Mouse (Mus musculus): ENCODE measurements at regions not wholly inside any gene's neighbourhood (a gene's known extent, or its start where the extent isn't known, plus 50 kb on each side); places are given as distances from the start of the nearest gene placed in this dataset.

DNA sequence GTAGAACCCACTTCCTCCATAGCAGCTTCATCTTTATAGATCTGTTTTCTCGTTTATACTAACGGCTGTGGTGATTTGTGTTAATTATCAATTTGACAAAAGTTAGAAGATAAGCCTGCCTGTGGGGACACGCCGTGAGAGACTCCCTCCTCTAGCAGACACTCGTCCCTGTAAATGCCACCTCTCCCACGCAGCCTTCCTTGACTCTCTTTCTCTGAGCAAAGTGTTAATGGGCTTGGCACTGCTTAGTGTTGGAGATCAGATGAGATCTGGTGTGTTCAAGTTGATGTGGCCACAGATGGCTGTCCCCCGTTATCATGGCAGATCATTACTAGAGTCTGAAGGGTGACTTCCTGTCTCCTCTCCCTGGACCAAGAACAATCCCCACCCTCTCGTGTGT, 113.1 kb downstream of the Plxna1 start:
- H3K79me2 ChIP-seq (ENCODE audit: control insufficient read depth, insufficient read depth, low read length, poor library complexity), result no peaks in the 10 kb centered on the region
- H3K4me1 ChIP-seq (ENCODE audit: control insufficient read depth in 1 of 2, insufficient read depth in 2 of 2, low read length in 2 of 2), result 0 out of 4 replicates have a peak, but pooled peaks cover 0 to 3% of the 10 kb centered on the region in 2 experiments
- no peak overlapping the region for H3K27ac ChIP-seq (ENCODE audit: control insufficient read depth, low read depth, low read length)
- H3K9ac ChIP-seq (ENCODE audit: control insufficient read depth, low read depth, low read length, poor library complexity, severe bottlenecking), result no peak overlapping the region
- no peak overlapping the region for H3K4me3 ChIP-seq (ENCODE audit: control insufficient read depth in 1 of 2, insufficient read depth in 1 of 2, low read depth in 2 of 2, low read length in 2 of 2)
- H3K9me3 ChIP-seq (replicated peaks; ENCODE audit: insufficient read depth, low read length), result no peaks in the 10 kb centered on the region
- no peak for DNase-seq (ENCODE audit: low read depth, low spot score)
- no peak for TF ChIP-seq JUND (IDR thresholded peaks at IDR 0.05; ENCODE audit: low read depth, low read length)
- TF ChIP-seq E2F4 (IDR thresholded peaks at IDR 0.05; ENCODE audit: borderline replicate concordance, low read depth, low read length), result no peak
- no peak for TF ChIP-seq MYC (IDR thresholded peaks at IDR 0.05; ENCODE audit: low read depth, low read length)
- no peak for TF ChIP-seq POLR2AphosphoS2 (IDR thresholded peaks at IDR 0.05; ENCODE audit: low read length)
- no peak for TF ChIP-seq SIN3A (IDR thresholded peaks at IDR 0.05; ENCODE audit: low read length)
- TF ChIP-seq CHD2 (IDR thresholded peaks at IDR 0.05; ENCODE audit: low read length), result no peak
- TF ChIP-seq RCOR1 (IDR thresholded peaks at IDR 0.05; ENCODE audit: low read depth, low read length), result no peak
- no peak for TF ChIP-seq SMC3 (IDR thresholded peaks at IDR 0.05; ENCODE audit: low read depth, low read length)
- H3K27me3 ChIP-seq (ENCODE audit: control insufficient read depth in 1 of 2, insufficient read depth in 2 of 2, low read length in 2 of 2), result no peaks in the 10 kb centered on the region
- no peaks in the 10 kb centered on the region for H3K36me3 ChIP-seq (ENCODE audit: control insufficient read depth in 1 of 2, insufficient read depth in 2 of 2, low read length in 2 of 2)

- H3K27me3 ChIP-seq (ENCODE audit: control insufficient read depth in 1 of 2, insufficient read depth in 2 of 2, low read length in 2 of 2), result no peaks in the 10 kb centered on the region
- H3K4me1 ChIP-seq (ENCODE audit: control insufficient read depth in 1 of 2, insufficient read depth in 2 of 2, low read length in 2 of 2), result peaks cover 0 to 12% of the 10 kb centered on the region in 2 experiments; a peak in 2 of 4 replicates
- H3K36me3 ChIP-seq (ENCODE audit: control insufficient read depth in 1 of 2, insufficient read depth in 2 of 2, low read length in 2 of 2), result peaks cover 0 to 3% of the 10 kb centered on the region in 2 experiments; a peak in 2 of 4 replicates
- H3K4me3 ChIP-seq (ENCODE audit: control insufficient read depth in 1 of 2, insufficient read depth in 1 of 2, low read depth in 2 of 2, low read length in 2 of 2), result no peak overlapping the region
- no peaks in the 10 kb centered on the region for H3K79me2 ChIP-seq (ENCODE audit: control insufficient read depth, insufficient read depth, low read length, poor library complexity)
- H3K9me3 ChIP-seq (replicated peaks; ENCODE audit: insufficient read depth, low read length), result no peaks in the 10 kb centered on the region
- no peak for TF ChIP-seq MAZ (IDR thresholded peaks at IDR 0.05; ENCODE audit: low read depth, low read length)
- TF ChIP-seq UBTF (IDR thresholded peaks at IDR 0.05; ENCODE audit: borderline replicate concordance, insufficient read depth, low read depth, low read length), result no peak
- TF ChIP-seq HCFC1 (IDR thresholded peaks at IDR 0.05; ENCODE audit: low read depth, low read length), result no peak
- no peak for TF ChIP-seq SMC3 (IDR thresholded peaks at IDR 0.05; ENCODE audit: low read depth, low read length)
- no peak for TF ChIP-seq POLR2A (IDR thresholded peaks at IDR 0.05; ENCODE audit: control insufficient read depth in 1 of 2, insufficient read depth in 1 of 2, low read depth in 1 of 2, low read length in 2 of 2, poor library complexity in 1 of 2)
- TF ChIP-seq CTCF (IDR thresholded peaks at IDR 0.05 in 2 of 3, conservative IDR thresholded peaks at IDR 0.05 in 1 of 3; ENCODE audit: control insufficient read depth in 1 of 3, insufficient read depth in 1 of 3, low read depth in 2 of 3, low read length in 3 of 3, poor library complexity in 1 of 3, severe bottlenecking in 1 of 3), result no peak
- no peak for TF ChIP-seq MEF2A (IDR thresholded peaks at IDR 0.05; ENCODE audit: extremely low read depth, insufficient replicate concordance, low read depth, low read length, poor library complexity, severe bottlenecking)
- no peak for TF ChIP-seq ZNF384 (IDR thresholded peaks at IDR 0.05; ENCODE audit: low read depth, low read length)
- TF ChIP-seq ELF1 (IDR thresholded peaks at IDR 0.05; ENCODE audit: low read depth, low read length), result no peak
- TF ChIP-seq ZMIZ1 (IDR thresholded peaks at IDR 0.05; ENCODE audit: low read depth, low read length), result no peak
- no peak for TF ChIP-seq ZKSCAN1 (IDR thresholded peaks at IDR 0.05; ENCODE audit: low read depth, low read length)
- TF ChIP-seq TCF12 (IDR thresholded peaks at IDR 0.05; ENCODE audit: low read depth, low read length), result no peak
- TF ChIP-seq MYC (IDR thresholded peaks at IDR 0.05; ENCODE audit: low read depth, low read length), result no peak
- TF ChIP-seq GATA1 (IDR thresholded peaks at IDR 0.05; ENCODE audit: low read depth, low read length), result no peak
- no peak for TF ChIP-seq MXI1 (IDR thresholded peaks at IDR 0.05; ENCODE audit: low read depth, low read length)
- no peak overlapping the region for H3K9ac ChIP-seq (ENCODE audit: control insufficient read depth, low read depth, low read length, poor library complexity, severe bottlenecking)
- DNase-seq (ENCODE audit: low read depth, low spot score), result no peak
- H3K27ac ChIP-seq (ENCODE audit: control insufficient read depth, low read depth, low read length), result no peak overlapping the region
Observed at GRCm38 (mm10) chr6:89251641-89252040, 110.8 kb downstream of the Plxna1 start.

Data from MEL (cell line).